19 mouse cellular contexts compared by ENCODE assay signal in genomic region chr14:82998135-82998534, GRCm38 (mm10).
"Had no signal": no experiment of that assay in that cellular context is flagged by ENCODE, and none has a peak within 500 bp of the region (broad histone marks: within the 10 kb centered on the region; RNA-seq: fewer than 3 reads in every experiment).

No protein-coding gene starts in this region.

- H3K27ac ChIP-seq: kidney, postnatal 0 days; limb, embryonic 12.5 days; limb, embryonic 15.5 days; liver, embryonic 14.5 days; midbrain, embryonic 10.5 days; midbrain, embryonic 13.5 days had no signal

- H3K9me3 ChIP-seq: limb, embryonic 12.5 days; limb, embryonic 15.5 days; megakaryocyte, embryonic 14.5 days; midbrain, embryonic 10.5 days; midbrain, embryonic 13.5 days had no signal

- H3K4me3 ChIP-seq: limb, embryonic 12.5 days; limb, embryonic 15.5 days; megakaryocyte, embryonic 14.5 days; midbrain, embryonic 10.5 days; midbrain, embryonic 13.5 days had no signal

- H3K27me3 ChIP-seq: limb, embryonic 12.5 days; limb, embryonic 15.5 days; megakaryocyte, embryonic 14.5 days; midbrain, embryonic 13.5 days had no signal

- DNase-seq: kidney, adult 2 months; kidney, postnatal 25 days; left cerebral cortex, postnatal 4 days; liver, postnatal 0 days; lung, postnatal 14 days; lung, postnatal 4 days; right cerebral cortex, adult 18-20 months; right cerebral cortex, postnatal 25 days; thymus, adult 18-20 months; thymus, postnatal 4 days had no signal

- ATAC-seq: intestine, postnatal 0 days; liver, postnatal 0 days; midbrain, embryonic 13.5 days had no signal

- H3K36me3 ChIP-seq: limb, embryonic 12.5 days; limb, embryonic 15.5 days; midbrain, embryonic 10.5 days; midbrain, embryonic 13.5 days had no signal

- H3K4me2 ChIP-seq: limb, embryonic 12.5 days; limb, embryonic 15.5 days; liver, embryonic 11.5 days; midbrain, embryonic 13.5 days had no signal

- H3K4me1 ChIP-seq: limb, embryonic 12.5 days; limb, embryonic 15.5 days; megakaryocyte, embryonic 14.5 days; midbrain, embryonic 10.5 days; midbrain, embryonic 13.5 days had no signal

- H3K9ac ChIP-seq: limb, embryonic 12.5 days; limb, embryonic 15.5 days; liver, embryonic 14.5 days; liver, postnatal 0 days; midbrain, embryonic 13.5 days had no signal
